Mouse (Mus musculus) hindbrain, embryonic 11.5 days (tissue): ENCODE measurements at regions not wholly inside any gene's neighbourhood (a gene's known extent, or its start where the extent isn't known, plus 50 kb on each side); places are given as distances from the start of the nearest gene placed in this dataset.

Source experiments
- ATAC-seq: fragments of 200-750 bp; cut with Nextera tagmentation; 2 replicates; pipeline ENCODE4 v1.8.0; 2017; ENCODE audit warnings: mild to moderate bottlenecking, moderate TSS enrichment, moderate library complexity; ENCODE audit not compliant: low FRiP score
- DNase-seq: peaks from one replicate; pipeline ENCODE4 v3.0.0-alpha.2; 2015; ENCODE audit warnings: low spot score
- H3K27ac ChIP-seq: fragments of 300-500 bp; sonication (generic); 2 replicates; pipeline ENCODE4 v1.5.1; 2014; ENCODE audit warnings: mild to moderate bottlenecking, low read depth, low read length
- H3K27me3 ChIP-seq: fragments of 300-500 bp; sonication (generic); 2 replicates; pipeline ENCODE4 v1.6.1; 2014; ENCODE audit warnings: mild to moderate bottlenecking, low read length, moderate library complexity, mixed read lengths; ENCODE audit not compliant: control insufficient read depth, insufficient read depth
- H3K36me3 ChIP-seq: fragments of 300-500 bp; sonication (generic); 2 replicates; pipeline ENCODE4 v1.6.1; 2014; ENCODE audit warnings: mild to moderate bottlenecking, low read length, moderate library complexity, mixed read lengths; ENCODE audit not compliant: control insufficient read depth, insufficient read depth
- H3K4me1 ChIP-seq: fragments of 300-500 bp; sonication (generic); replicated peaks from 2 replicates; pipeline ENCODE4 v1.6.1; 2014; ENCODE audit warnings: low read length, mixed read lengths; ENCODE audit not compliant: control insufficient read depth, insufficient read depth
- H3K4me2 ChIP-seq: fragments of 300-500 bp; sonication (generic); replicated peaks from 2 replicates; pipeline ENCODE4 v1.6.1; 2014; ENCODE audit warnings: mild to moderate bottlenecking, low read depth, low read length
- H3K4me3 ChIP-seq: fragments of 300-500 bp; sonication (generic); 2 replicates; pipeline ENCODE4 v1.5.1; 2014; ENCODE audit warnings: low read depth, low read length
- H3K9ac ChIP-seq: fragments of 300-500 bp; sonication (generic); 2 replicates; pipeline ENCODE4 v1.6.1; 2014; ENCODE audit warnings: low read depth, low read length
- H3K9me3 ChIP-seq: fragments of 300-500 bp; sonication (generic); 2 replicates; pipeline ENCODE4 v1.6.1; 2016; ENCODE audit warnings: low read length; ENCODE audit not compliant: control insufficient read depth
- WGBS: fragments of 180-500 bp; shearing (Covaris S2); extraction: QIAGEN DNeasy Blood & Tissue Kit; methylation state at CpG from one replicate; pipeline ENCODE4 v1.1.7; 2014; 5-methylcytosine and 5-hydroxymethylcytosine counted together

DNA sequence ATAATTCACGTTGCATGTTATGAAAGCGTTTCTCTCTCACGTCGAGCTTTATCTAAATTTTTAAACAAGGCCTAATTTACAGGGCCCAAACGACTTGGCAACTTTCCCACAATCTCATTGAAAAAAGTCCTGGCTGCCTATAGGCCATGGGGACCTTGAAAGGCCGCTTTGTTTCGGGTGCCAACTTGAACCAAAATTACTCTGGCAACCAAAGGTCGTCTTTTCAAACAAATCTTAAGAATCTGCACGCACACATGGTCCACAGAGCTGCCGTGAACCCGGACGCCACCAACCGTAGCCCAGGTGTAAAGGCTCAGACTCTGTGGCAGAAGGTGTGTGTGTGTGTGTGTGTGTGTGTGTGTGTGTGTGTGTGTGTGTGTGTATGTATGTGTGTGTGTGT, 210.5 kb upstream of the Kazn start:
- Histone ChIP-seq H3K4me1 (no peaks in the 10 kb centered on the region), H3K27ac (no peak overlapping the region), H3K9me3 (no peaks in the 10 kb centered on the region), H3K4me3 (no peak overlapping the region), H3K4me2 (no peak overlapping the region), H3K27me3 (no peaks in the 10 kb centered on the region), H3K36me3 (no peaks in the 10 kb centered on the region), H3K9ac (no peak overlapping the region)
- DNase-seq (no peak), ATAC-seq (no peak)
- WGBS = 76% methylated on average over 13 of the region's 13 CpGs

DNA sequence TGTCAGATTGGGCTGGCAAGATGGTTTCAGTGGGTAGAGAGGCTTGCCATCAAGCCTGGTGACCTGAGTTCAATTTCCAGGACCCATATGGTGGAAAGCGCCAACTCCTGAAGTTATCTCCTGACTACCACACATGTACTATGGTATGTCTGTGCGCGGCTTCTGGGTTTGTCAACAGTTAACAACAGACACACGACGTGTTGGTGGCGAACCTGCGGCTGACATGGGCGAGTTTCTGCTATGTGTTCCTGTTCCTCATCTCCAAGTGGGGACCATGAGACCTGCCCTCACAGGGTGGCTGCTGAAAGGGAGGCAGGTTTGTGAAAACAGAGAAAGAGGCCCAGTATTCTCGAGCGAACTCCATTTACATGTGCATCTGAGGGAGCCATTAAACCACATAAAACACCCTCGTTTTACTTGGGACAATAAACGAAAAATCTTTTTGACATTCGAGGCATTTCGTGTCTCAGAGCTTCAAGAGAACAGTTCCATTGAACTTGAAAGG, 210.0 kb upstream of the Kazn start:
- Histone ChIP-seq H3K4me2 (no peak overlapping the region), H3K27me3 (no peaks in the 10 kb centered on the region), H3K27ac (no peak overlapping the region), H3K9ac (no peak overlapping the region), H3K9me3 (no peaks in the 10 kb centered on the region), H3K4me3 (no peak overlapping the region), H3K36me3 (no peaks in the 10 kb centered on the region), H3K4me1 (no peaks in the 10 kb centered on the region)
- ATAC-seq (no peak), DNase-seq (no peak)
- 88% methylated on average over 14 of the region's 14 CpGs for WGBS

DNA sequence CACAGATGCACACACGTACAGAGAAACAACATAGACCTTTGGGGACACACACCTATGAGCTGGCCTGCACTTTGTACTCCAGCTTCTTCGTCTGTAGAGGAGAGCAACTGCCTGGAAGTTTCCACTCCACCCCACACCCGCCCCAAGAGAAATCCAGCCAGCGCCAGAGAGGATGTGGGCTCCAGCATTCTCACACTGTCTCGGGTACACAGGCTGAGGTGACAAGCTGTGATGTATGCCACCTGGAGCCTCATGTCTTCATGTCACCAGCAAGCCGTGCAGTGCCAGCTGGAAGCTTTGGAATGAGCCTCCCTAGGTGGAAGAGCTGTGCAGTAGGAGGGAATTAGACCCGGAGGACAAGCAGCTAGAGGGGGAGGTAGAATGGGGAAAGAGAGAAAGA, 208.3 kb upstream of the Kazn start:
- WGBS = 72% methylated on average over 7 of the region's 7 CpGs
- H3K4me3 ChIP-seq = no peak overlapping the region
- no peaks in the 10 kb centered on the region for H3K4me1 ChIP-seq
- no peak overlapping the region for H3K27ac ChIP-seq
- DNase-seq = no peak
- H3K9me3 ChIP-seq = no peaks in the 10 kb centered on the region
- no peak overlapping the region for H3K4me2 ChIP-seq
- no peak for ATAC-seq
- no peaks in the 10 kb centered on the region for H3K36me3 ChIP-seq
- H3K27me3 ChIP-seq = no peaks in the 10 kb centered on the region
- H3K9ac ChIP-seq = no peak overlapping the region

DNA sequence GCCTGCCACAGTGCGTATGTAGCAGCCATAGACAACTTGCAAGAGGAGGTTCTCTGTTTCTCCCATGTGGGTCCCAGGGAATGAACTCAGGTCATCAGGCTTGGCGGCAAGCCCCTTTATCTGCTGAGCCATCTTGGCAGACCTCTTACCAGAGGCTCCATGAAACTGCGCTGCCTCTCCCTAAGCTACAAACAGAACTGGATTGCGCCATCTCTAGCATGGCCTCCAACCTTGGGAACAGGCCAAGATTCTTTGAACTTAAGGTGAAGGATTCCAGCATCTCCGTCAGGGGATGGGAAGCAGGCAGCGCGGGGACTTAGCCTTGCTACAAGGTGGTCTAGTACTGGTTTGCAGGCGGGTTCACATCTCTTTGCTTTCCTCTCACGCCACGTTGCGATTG, 201.8 kb upstream of the Kazn start:
- no peak overlapping the region for H3K4me3 ChIP-seq
- no peak overlapping the region for H3K27ac ChIP-seq
- 0 out of 2 replicates have a peak, but pooled peaks cover 4% of the 10 kb centered on the region for H3K4me1 ChIP-seq
- H3K4me2 ChIP-seq = no peak overlapping the region
- H3K27me3 ChIP-seq = no peaks in the 10 kb centered on the region
- H3K9ac ChIP-seq = no peak overlapping the region
- WGBS = 92% methylated on average over 11 of the region's 11 CpGs
- no peaks in the 10 kb centered on the region for H3K9me3 ChIP-seq
- no peak for DNase-seq
- ATAC-seq = no peak
- no peaks in the 10 kb centered on the region for H3K36me3 ChIP-seq

DNA sequence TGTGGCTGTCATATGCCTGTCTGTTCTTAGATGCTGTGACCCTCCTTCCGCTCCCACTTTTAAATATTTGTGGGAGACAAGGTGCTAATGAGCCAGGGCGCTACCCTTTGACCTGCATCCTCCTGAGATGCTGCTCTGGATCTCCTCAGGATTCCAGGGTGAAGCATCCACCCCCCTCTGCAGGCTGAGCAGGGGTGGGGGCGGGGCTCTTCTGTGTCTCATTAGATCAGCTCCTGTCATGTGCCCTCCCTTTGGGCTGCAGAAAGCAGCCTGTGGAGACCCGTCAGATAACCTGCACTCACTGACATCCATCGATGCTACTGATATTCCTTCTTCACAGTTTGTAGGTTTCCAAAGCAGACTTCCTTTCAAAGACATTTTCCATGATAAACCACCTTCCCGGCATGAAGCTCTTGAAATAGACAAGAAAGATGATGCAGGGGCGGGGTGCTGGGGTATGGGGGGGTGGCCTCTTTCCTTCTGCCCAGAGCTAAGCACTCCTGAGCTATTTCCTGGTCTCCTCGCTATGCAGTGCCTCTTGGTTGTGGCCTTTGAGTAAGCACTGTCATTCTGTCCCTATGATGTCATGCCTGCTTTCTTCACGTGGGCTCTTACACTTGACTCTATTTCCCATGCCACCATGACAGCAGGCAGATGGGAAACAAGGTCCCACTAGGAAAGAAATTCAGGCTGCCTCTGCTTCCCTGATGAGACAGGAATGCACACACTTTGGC, 200.4 kb upstream of the Kazn start:
- Histone ChIP-seq H3K36me3 (no peaks in the 10 kb centered on the region), H3K4me3 (no peak overlapping the region), H3K27me3 (no peaks in the 10 kb centered on the region), H3K9ac (no peak overlapping the region), H3K4me2 (no peak overlapping the region), H3K9me3 (no peaks in the 10 kb centered on the region), H3K27ac (no peak overlapping the region), H3K4me1 (0 out of 2 replicates have a peak, but pooled peaks cover 4% of the 10 kb centered on the region)
- ATAC-seq (peak; percentile 56; the same call in 1 of the 2 replicates), DNase-seq (no peak)
- 51% methylated on average over 9 of the region's 9 CpGs for WGBS

DNA sequence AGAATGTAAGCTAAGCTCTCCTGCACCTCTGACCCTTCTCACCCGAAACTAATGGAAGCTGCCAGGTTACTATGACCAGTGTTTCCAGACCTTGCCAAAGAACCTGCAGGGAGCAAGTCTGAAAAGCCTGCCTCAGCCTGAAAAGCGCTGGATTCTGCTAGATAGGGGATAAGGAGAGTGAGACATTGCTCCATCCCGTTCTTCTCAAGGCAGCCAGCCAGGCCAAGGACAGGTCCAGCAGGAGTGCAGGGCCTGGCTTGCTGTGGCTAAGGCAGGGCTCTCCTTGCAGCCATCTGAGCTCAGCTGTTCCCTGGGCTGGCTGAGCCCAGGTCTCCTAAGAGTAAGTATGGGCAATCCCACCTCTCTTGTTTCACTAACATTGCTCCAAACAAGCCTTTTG, 185.4 kb upstream of the Kazn start:
- 0 out of 2 replicates have a peak, but pooled peaks cover 2% of the 10 kb centered on the region for H3K4me1 ChIP-seq
- ATAC-seq (no peak), DNase-seq (no peak)
- no peak overlapping the region for H3K4me2 ChIP-seq
- WGBS = 79% methylated on average over 3 of the region's 3 CpGs
- H3K9me3 ChIP-seq = no peaks in the 10 kb centered on the region
- H3K9ac ChIP-seq = no peak overlapping the region
- no peak overlapping the region for H3K4me3 ChIP-seq
- no peaks in the 10 kb centered on the region for H3K36me3 ChIP-seq
- H3K27ac ChIP-seq = no peak overlapping the region
- no peaks in the 10 kb centered on the region for H3K27me3 ChIP-seq

DNA sequence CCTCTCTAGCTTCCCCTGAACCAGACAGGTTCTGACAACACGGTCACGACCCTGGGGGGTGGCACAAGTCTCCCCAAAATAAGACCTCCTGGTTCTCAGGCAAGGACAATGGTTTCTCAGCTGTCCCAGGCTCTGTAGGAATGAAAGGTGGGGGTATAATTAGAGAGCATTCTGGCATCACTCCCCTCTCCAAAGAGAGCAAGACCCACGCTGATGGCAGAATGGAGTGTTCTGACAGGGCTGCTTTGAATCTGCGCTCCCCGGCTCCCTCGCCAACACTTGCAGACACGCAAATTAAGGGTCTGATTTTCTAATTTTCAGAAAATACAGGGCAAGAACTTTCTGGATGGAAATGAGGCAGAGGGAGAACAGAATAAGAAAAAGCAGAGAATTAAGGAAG, 181.2 kb upstream of the Kazn start:
- 62% methylated on average over 7 of the region's 7 CpGs for WGBS
- no peak overlapping the region for H3K4me2 ChIP-seq
- ATAC-seq (no peak), DNase-seq (no peak)
- H3K27me3 ChIP-seq = no peaks in the 10 kb centered on the region
- H3K4me1 ChIP-seq = no peaks in the 10 kb centered on the region
- no peaks in the 10 kb centered on the region for H3K36me3 ChIP-seq
- no peak overlapping the region for H3K9ac ChIP-seq
- H3K4me3 ChIP-seq = no peak overlapping the region
- no peak overlapping the region for H3K27ac ChIP-seq
- H3K9me3 ChIP-seq = no peaks in the 10 kb centered on the region

DNA sequence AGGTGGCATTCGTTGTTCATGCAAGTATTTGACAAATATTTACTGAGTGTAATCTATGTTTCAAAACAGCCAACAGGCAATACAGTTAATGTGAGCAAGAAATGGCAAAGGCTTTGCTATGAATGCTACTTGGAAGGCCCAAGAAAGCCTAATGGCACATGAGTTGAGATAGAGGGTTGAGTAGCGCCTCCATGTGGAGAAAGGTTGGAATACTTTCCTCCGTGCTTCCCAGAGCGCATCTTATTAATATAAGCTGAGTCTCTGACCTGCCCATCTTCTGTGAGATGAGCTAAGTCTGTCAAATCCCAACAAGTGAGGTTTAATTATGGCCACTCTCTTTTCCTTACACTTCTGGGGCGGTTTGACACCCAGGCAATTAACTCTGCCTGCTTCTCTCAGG, 175.7 kb upstream of the Kazn start:
- Histone ChIP-seq H3K36me3 (no peaks in the 10 kb centered on the region), H3K9me3 (no peaks in the 10 kb centered on the region), H3K4me3 (no peak overlapping the region), H3K27me3 (no peaks in the 10 kb centered on the region), H3K4me1 (0 out of 2 replicates have a peak, but pooled peaks cover 2% of the 10 kb centered on the region), H3K4me2 (no peak overlapping the region), H3K9ac (no peak overlapping the region), H3K27ac (no peak overlapping the region)
- 74% methylated on average over 5 of the region's 5 CpGs for WGBS
- DNase-seq (peak; percentile 16), ATAC-seq (no peak)

DNA sequence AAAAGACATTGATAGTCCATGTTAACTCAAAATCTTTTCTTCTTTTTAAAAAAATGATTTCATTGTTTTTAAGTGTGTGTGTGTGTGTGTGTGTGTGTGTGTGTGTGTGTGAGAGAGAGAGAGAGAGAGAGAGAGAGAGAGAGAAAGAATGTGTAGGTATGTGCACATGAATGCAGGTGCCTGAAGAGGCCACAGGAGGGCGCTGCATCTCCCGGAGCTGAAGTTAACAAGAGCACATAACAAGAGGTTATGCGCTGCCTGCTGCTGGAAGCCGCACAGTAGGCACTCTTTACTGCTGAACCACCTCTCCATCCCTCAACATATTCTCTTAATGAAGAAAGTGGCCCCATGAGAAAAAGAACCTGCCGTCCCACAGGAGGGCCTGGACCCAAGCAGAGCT, 172.6 kb upstream of the Kazn start:
- H3K4me1 ChIP-seq = 0 out of 2 replicates have a peak, but pooled peaks cover 2% of the 10 kb centered on the region
- DNase-seq (no peak), ATAC-seq (no peak)
- H3K4me2 ChIP-seq = no peak overlapping the region
- H3K36me3 ChIP-seq = no peaks in the 10 kb centered on the region
- no peak overlapping the region for H3K27ac ChIP-seq
- H3K4me3 ChIP-seq = no peak overlapping the region
- no peak overlapping the region for H3K9ac ChIP-seq
- H3K9me3 ChIP-seq = no peaks in the 10 kb centered on the region
- 94% methylated on average over 5 of the region's 5 CpGs for WGBS
- H3K27me3 ChIP-seq = no peaks in the 10 kb centered on the region
